Mouse (Mus musculus) T-cell, adult 2 months (primary cell): ENCODE measurements around the gene Hal.

ENCODE experiments used
- DNase-seq: peaks from one replicate; pipeline ENCODE4 v3.0.0; 2022; ENCODE audit warnings: low spot score

Hal gene

DNA sequence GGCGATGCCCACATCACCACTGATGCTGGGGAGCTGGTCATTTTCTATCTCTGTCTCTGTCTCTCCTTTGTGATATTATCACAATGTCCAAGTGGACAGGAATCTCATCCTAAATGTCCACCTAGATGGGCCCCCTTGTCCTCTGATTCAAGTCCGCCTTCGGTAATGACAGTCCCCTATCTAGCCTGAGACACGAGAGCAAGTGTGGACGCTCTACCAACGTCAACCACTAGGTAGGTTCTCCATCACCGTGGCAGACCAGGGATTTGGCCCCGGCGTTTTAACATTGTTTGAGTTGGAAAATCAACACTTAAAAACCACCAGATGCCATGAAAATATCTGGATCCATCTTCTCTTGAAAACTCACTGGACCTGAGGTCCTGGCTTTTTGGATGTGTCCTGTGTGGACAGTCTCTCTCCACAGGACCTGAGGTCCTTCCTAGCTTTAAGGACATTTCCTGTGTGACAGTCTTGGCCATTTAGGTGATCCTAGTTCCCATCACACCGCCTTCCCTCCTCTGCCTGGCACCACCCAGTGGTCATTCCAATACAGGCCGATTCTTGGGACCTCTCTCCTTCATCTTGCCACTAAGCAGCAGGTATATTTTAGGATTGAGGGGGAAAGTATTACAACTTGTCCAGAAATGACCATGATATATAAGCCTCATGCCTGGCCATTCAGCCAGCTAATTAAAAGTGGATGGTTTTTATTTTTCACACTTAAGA is 79.4 kb downstream of the Hal start:
- no peak for DNase-seq

DNA sequence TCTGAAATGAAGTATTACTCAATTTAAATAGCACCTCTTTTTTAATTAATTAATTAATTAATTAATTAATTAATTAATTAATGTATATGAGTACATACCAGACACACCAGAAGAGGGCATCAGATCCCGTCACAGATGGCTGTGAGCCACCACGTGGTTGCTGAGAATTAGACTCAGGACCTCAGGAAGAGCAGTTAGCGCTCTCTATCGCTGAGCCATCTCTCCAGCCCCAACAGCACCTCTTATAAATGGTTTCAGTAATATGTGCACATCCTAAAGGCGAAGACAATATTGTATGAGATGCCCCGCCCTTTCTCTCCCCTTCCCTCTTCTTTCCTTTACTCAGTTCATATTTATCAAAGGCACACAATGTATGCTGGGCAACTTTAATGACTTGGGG is 80.1 kb downstream of the Hal start:
- DNase-seq: no peak
